Mouse (Mus musculus) inflammation-experienced regulatory T-cells, adult 16 weeks (primary cell): ENCODE data around the gene Psmd8. TPM values are rescaled to one million over a fixed set of nuclear protein-coding genes. Genes with fewer than 3 reads are reported as not detected.

ENCODE experiments used
- polyA plus RNA-seq: library from polyadenylated mRNA; unstranded; fragments of 100-300 nt; shearing (Covaris generic); gene quantifications from one replicate; pipeline ENCODE4 v1.2.1, GENCODE M21; 2017

The Psmd8 gene
- 241 TPM for polyA plus RNA-seq

DNA sequence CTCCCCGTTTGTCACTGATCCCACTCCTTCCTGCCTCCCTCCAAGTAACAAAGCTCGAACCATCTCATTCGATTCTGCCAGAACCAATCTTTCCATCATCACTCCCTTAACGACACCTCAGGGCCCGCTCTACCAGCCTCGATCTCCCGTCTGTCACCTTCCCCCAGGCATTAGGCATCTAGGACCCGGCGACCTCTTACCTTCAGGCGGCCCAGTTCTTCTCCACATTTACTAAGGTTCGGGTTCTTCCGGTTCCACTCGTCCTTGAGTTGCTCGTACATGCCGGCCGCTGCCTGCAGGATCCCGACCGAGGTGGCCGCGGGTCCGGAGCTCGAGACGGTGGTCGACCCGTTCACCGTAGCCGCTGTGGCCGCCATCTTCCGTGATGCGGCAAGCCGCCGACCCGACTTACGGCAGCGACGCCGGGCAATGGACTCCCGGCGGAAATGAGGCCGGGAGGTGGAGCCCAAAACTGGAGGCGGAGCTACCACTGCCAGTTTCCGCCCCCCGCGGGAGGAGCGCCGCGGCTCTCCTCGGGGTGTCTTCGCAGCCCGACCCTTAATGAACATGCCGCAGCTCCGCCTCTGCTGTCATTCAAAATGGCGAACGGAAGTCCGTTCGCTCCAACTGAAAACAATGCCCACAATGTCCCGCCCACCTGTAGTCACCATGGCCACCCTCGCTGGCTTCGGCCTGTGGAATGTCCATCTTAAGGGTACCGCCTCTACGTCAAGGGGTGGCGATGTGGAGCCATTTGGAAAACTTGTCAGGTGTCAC lies at the start of gene Psmd8:
Gene Psmd8 (minus strand): TSS at position 625 of the 777 bp plus-strand sequence.

DNA sequence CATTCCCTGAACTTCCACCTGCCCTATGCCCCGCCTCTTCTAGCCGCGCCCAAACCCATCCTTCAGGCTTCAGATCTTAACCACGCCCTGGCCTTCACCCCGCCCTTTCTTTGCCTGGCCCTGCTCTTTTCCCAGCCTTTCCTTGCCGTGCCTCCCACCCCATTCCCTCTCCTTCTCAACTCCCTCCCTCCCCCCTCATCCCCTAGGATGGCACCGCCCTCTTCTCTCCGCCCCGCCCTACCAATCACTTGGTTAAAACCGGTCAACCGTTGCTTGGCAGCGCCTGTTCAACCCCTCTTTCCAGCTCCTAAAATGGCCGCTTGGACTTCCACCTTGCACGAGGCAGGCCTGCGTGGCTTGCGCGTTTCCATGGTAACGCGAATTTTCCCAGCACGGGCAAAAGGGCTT lies 33.2 kb upstream of the Psmd8 start, which contains the start of gene Catsperg1:
Gene Catsperg1 (minus strand): TSS at position 361 of the 408 bp plus-strand sequence.

DNA sequence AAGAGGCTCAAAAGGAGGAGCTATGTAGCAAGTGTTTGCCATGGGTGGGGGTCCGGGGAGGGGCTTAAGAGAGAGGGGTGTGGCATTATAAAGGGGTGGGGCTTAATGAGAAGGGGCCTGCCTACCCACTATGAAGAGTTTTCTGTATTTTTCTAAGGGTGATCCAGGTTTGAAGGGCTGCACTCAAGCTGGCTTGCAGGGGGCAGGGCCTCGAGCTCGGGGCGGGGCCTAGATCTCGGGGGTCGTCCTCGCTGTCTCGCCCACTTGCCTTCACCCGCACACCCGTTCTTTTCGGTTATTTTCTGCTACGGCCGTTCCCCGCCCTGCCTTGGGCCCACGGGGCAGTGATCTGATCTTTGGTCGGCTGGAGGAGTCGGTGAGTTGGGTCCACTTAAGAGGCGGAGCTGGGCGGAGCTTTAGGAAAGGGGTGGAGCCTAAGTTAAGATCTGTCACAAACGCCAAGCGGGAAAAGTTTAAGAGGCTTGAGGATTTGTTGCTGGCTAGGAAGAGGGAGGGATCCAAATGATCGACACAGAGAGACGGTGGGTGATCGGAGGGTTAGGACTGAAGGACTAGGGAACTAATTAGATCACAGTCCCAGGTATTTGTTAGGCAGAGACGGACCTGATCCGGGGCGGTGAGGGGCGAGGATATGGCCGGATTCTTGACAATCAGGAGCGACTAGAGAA lies 10.3 kb downstream of the Psmd8 start, which contains the start of the genes Ggn and Spred3:
Gene Ggn (plus strand): TSS at position 145 of the 689 bp plus-strand sequence.
Gene Spred3 (minus strand): TSS at position 346 of the 689 bp plus-strand sequence.

DNA sequence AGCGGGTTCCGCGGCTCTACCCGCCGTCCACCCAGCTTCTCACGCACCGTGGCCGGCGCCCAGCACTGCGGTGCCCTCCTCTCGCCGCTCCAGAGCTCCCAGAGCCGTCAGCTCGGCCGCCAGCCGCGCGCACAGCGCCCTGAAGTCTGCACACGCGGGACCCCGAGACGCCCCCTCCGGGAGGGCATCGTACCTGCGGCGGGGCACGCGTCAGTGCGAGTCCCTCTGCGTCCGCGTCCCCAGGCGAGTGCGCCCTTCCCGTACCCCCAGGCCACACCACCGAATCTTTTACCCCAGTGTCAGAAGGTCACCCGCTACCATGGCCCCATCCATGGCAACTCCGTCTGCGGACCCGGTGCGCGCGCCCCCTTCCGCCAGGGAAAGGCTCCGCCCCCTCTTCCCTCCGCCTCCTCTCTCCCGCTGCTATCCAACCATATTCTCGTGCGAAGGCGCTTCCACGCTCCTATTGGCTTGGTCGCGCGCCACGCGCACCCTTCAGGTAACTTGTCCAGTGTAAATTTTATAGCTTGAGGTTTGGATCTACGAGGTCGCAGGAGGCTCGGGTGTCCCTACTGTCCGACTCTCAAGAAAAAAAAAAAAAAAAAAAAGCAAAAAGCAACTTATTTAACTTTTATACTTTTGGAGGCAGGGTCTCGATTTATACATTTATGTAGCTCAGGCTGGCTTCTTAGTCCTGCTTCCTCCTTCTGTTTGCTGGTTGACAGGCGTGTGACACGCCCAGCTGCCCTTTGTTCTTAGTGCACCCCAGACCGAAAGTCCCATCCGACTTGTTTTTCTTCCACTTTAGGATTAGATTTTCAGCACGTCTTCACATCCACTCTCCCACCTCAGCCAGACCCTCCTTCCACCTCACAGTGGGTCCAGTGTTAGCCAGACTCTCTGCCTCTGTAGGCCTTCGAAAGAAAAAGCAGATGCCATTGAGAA lies 24.4 kb downstream of the Psmd8 start, which contains the start of gene Fam98c:
Gene Fam98c (minus strand): TSS at position 397 of the 945 bp plus-strand sequence.

DNA sequence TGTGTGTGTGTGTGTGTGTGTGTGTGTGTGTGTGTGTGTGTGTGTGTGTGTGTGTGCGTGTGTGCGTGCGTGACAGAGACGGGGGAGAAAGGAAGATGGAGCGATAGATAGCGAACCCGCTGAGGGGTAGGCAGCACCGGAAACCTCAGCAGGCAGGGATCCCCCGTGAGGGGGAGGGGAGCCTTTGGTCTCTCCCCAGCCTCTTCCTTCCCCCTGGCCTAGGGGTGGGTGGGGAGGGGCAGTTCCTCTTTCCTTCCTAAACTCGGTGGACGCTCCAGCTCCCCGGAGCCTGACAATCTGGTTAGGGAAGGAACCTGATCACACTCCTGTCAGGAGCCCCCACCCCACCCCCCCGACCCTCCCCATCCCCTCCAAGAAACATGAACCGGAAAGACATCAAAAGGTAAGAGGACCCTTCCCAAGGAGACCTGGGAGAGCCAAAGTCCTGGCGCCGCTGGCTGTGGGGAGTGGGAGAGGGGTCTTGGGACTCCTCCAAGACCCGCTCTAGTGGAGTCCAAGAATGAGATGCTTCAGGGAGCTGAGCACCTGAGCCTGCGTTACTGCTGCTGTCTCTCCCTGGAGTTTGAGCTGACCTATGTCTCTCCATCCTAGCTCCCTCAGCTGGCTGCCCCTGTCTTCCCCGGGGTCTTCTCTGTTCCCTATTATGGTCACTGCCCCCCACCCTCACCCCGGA lies 45.7 kb downstream of the Psmd8 start, which contains the start of gene Rasgrp4:
Gene Rasgrp4 (plus strand): TSS at position 159 of the 694 bp plus-strand sequence.

DNA sequence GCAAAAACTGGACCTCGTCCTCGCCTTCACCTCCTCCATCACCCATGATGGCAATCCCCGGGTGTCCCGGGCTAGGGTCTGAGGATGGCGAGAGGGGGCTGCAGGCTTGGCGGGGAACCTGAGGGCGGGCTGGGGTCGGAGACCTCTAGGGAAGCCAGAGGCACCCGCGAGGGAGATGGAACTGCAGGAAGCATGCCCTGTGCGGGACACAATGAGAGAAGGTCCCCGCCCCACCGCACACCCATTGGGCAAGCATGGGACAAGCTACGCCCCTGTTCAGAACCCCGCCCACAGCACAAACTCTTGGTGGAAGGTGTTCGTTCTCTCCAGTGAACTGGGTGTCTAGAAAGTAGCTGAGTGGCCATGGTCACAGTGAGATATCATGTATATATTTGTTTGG lies 55.5 kb downstream of the Psmd8 start, which contains the start of gene Ryr1:
Gene Ryr1 (minus strand): TSS at position 210 of the 400 bp plus-strand sequence.

Other genes with a start within 250 kb of the Psmd8 start
- 380 TPM for gene Actn4, start 218.4 kb downstream of the Psmd8 start, polyA plus RNA-seq
- gene Eif3k, start 198.8 kb downstream of the Psmd8 start, polyA plus RNA-seq = 338 TPM
- 163 TPM for gene Map4k1, start 198.7 kb downstream of the Psmd8 start, polyA plus RNA-seq
- gene Ryr1, start 55.5 kb downstream of the Psmd8 start, polyA plus RNA-seq = not detected
- gene Rasgrp4, start 45.9 kb downstream of the Psmd8 start, polyA plus RNA-seq = 1.0 TPM
- 18.1 TPM for gene Fam98c, start 24.5 kb downstream of the Psmd8 start, polyA plus RNA-seq
- 0.15 TPM for gene Ggn, start 10.5 kb downstream of the Psmd8 start, polyA plus RNA-seq
- not detected for gene Spred3, start 10.3 kb downstream of the Psmd8 start, polyA plus RNA-seq
- 1.3 TPM for gene Catsperg1, start 33.3 kb upstream of the Psmd8 start, polyA plus RNA-seq
- 2.0 TPM for gene Kcnk6, start 51.8 kb upstream of the Psmd8 start, polyA plus RNA-seq
- gene Yif1b, start 57.6 kb upstream of the Psmd8 start, polyA plus RNA-seq = 71.0 TPM
- 5.7 TPM for gene 2200002D01Rik, start 67.8 kb upstream of the Psmd8 start, polyA plus RNA-seq
- gene Spint2, start 101.2 kb upstream of the Psmd8 start, polyA plus RNA-seq = 80.3 TPM
- gene Ppp1r14a, start 108.6 kb upstream of the Psmd8 start, polyA plus RNA-seq = not detected
- gene Dpf1, start 123.2 kb upstream of the Psmd8 start, polyA plus RNA-seq = 0.46 TPM